Mouse (Mus musculus): ENCODE results near the gene Ccl27a.

Ccl27a gene

DNA sequence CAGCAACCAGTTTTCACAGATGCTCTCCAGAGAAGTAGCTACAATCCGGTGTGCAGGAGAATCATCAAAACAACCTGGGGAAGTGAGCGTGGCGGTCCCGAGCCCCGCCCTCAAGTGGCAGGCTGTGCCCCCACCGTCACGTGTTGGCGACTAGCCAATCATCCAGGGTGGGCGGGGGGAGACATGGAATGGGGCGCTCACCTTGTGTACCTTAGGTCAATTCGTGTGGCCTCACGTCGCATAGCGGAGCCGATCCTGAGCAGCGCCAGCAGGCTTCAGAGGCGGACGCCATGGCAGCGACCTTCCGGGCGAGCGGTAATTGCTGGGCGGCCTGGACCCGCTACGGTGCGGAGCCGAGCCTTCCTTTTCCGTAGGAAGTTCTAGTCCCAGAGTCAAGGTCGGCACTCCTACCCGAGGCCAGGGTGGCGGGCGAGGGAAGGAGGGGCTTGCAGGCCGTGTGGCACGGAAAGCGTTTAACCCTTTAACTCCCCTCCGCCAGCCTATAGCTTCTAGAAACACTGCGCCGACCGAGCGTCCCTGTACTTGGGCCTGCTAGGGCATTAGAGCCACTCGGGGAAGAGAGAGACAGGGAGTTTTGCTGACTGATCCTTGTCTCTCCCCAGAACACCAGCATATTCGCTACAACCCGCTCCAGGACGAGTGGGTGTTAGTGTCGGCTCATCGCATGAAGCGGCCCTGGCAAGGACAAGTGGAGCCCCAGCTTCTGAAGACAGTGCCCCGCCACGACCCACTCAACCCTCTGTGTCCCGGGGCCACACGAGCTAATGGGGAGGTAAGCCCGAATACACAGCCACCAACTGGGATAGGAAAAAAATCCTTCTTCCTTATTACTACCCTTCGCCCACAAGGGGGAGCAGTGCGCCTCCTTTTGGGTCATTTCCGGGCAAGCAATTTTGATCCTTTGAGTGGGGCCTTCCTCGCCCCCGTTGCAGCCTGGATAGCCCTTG is 18.4 kb downstream of the Ccl27a start, which contains the start of gene Sigmar1:
Gene Sigmar1 (minus strand): TSS at position 820 of the 968 bp plus-strand sequence.
- peak; percentile 86 to 87 for DNase-seq (ENCODE audit: low spot score in 2 of 2)

DNA sequence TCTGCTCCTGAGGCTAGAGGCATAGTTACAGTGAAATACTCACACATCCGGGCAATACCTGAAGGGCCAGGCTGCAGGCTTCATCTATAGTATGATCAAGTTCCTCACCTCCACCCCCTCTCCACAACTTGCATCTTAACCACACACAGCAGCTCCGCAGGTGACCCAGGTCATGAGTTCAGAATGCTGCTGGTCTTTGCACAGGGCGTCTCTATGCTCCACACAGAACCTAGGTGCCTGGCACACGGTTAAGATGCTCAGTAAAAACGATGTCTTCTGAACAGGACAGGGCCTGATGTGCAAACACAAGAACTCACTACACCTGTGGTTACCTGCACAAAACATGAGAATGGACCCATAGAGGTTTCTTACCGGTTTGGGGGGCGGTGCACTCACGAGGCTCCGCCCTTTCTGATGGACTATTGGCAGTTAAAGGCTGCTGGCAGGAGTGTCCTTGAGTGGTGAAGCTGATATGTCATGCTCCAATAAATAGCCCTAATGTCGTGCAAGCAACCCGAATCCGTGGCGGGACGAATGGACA is 19.2 kb downstream of the Ccl27a start, which contains the start of gene Galt:
Gene Galt (plus strand): TSS at position 432 of the 541 bp plus-strand sequence.
- DNase-seq (ENCODE audit: low spot score in 2 of 2) = no peak

DNA sequence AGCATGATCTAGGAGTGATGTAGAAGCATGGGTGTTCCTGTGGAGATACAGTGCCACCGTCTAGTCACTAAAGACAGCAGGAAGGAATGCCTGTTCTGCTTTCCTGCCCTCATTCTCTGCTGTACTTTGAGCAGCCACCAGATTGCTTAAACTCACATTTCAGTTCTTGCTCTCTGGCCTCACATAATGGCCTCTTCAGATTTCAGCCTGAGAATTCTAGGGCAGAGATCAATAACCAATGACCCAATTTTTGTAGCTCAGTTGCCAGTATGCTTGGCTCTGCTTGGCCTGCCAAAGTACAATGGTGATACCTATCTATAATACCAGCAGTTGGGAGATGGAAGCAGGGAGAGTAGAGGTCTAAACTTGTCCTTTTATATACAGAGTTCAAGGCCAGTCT is 29.0 kb downstream of the Ccl27a start:
- no peak for DNase-seq (ENCODE audit: low spot score in 2 of 2)

DNA sequence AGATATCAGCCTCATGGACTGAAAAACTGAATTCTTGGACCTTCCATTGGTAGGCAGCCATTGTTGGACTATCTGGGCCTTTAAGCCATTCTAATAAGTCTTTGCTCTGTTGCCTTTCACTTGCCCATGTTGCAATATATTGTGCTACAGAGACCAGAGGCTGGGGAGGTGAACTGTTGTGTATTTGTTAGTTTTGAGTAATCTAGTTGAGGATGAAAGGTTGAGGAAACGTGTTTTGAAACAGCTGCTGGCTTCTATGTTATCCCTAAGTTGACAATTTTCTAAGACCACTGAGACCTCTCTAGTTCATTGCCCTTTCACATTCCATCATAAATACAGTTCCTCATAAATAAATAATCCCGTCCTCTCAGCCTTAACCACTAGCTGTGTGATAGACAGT is 29.9 kb downstream of the Ccl27a start:
- DNase-seq (ENCODE audit: low spot score in 2 of 2) = no peak

DNA sequence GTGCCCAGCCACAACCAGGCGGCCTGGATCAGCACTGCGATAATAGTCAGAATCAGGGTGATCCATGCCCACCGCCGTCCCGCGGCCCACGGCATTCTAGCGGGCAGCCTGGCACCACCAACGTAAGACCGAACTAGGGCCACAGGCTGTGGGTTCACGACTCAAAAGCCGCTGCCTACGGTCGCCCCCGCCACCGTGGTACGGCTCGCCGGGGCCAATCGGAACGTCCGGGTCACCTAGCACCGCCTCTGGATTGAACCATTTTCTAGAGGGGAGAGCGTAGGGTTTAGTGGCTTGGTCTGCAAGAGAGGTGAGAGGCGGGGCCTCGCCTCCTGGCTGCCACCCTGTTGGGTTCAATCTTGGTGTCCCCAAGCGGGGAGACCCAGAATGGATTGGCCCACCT is 32.9 kb downstream of the Ccl27a start:
- DNase-seq (ENCODE audit: low spot score in 2 of 2) = peak; percentile 96

DNA sequence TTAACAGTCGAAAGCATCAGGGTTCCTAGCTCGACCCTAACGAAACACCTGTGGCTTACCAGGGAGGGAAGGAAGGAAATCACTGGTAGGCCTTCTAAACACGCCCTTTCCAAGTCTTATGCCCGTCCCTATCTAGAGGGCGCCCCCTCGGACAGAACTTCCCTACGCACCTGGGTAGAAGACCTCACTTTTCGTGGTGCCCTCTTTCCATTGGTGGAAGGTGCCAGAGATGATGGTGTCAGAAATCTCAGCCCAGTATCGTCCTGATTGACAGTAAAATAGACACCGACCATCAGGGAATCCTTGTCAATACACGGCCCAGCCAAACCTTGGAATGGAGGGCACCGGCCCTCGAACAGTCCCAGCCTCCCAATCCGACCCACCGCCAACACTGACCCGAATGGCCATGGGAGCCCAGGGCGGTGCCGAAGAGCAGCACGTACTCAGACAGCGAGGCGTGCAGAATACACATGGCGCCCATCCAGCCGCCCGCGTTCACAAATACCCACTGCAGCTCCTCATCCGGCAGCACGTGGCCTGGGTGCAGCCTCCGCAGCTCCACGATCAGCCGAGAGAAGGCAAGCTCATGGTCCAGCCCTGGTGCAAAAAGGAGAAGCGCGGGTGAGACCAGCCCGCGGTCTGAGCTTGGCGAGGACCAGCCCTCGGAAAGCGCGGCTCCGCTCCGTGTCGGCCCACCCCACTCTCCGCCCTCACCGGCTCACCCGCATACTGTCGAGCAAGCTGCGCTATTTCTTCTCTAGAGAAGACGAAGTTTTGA is 33.5 kb downstream of the Ccl27a start:
- DNase-seq (ENCODE audit: low spot score in 2 of 2) = no peak

DNA sequence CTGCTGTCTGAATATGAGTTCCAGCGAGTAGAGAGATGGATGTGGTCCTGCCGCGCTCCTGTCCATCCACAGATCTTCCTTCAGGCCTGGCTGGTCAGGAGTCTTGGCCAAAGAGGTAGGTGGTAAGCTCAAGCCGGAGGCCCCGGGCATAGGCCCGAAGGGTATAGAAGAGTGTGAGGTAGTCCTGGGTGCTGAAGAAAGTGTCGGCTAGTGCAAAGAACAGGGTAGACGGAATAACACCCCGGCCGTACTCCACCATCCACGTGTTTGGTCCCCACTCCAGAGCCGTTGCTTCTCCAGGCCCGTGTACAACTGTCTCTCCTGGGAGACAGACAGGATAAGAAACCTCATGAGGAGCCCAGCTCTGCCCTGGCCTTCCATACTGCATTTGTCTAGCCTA is 34.8 kb downstream of the Ccl27a start:
- no peak for DNase-seq (ENCODE audit: low spot score in 2 of 2)

DNA sequence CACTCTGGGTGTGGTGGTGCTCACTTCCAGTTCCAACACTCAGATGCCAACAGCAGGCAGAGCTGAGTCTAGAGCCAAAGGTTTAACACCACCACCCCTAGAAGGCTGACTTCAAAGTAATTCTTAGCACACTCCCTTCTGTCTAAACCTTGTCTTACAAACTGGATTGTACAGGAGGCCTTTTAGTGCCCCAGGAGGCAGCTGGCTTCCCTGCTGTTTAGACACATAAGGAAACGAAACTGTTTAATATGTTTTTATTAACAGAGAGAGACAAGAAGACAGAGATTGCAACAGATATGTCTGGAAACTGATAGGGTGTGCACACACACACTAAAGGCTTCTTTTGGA is 35.8 kb downstream of the Ccl27a start:
- DNase-seq (ENCODE audit: low spot score in 2 of 2) = no peak

DNA sequence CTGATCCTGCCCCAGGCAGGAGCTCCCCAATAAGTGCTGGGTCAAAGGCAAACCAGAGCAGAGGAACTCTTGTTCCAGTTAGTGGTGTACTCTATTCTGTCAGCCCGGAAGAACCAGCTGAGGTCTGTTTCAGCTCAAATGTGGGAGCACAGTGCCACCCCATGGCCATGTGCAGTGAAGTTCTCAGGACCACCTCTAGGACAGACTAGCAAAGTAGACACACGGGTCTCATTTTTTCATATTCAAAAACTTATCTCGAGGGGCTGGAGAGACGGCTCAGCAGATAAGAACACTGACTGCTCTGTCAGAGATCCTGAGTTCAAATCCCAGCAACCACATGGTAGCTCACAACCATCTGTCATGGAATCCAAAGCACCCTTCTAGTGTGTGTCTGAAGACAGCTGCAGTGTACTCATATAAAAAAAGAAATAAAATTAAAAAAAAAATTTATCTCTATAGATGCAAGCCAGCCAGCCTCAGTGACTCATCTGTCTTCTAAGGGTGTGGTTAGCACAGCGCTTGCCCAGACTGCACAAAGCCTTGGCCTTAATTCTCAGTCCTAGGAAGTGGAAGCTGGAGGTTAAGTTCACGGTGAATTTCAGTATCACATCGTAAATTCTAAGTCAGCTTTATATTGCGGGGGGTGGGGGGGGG is 36.3 kb downstream of the Ccl27a start:
- peak; percentile 55 to 70 for DNase-seq (ENCODE audit: low spot score in 2 of 2)

DNA sequence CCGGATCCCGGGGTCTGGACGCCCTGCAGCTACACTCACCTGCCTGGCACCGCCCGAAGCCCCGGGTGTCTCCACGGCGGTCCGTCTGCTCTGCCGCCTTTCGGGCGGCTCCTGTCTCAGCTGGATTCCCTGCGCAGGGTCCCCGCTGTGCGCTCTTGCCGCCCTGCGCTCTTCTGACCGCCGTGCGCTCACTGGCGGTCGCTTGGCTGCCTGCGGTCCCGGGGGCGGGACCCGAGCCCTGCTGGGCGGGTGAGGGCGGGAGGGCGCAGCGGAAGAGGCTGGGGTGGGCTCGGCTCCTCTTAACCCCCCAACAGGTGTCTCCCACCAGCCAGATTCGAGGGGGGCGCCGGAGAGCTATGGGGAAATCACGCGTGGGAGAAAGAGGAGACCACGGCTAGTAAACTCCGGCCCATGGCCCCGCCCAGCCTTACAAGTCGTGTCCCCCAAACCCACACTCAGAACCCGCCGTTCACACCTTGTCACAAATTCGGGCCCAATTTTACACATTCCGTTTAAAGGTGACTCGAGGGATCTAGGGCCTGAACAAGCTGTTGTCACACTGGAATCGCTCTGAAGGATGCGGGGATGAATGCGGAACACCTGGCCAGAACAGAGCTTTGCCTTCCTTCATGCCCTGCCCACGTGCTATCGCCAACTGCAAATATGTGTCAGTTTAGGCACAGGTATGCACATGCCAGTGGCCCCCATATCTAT is 42.8 kb downstream of the Ccl27a start, which contains the start of gene Arid3c:
Gene Arid3c (minus strand): TSS at position 91 of the 714 bp plus-strand sequence.
- no peak for DNase-seq (ENCODE audit: low spot score in 2 of 2)

DNA sequence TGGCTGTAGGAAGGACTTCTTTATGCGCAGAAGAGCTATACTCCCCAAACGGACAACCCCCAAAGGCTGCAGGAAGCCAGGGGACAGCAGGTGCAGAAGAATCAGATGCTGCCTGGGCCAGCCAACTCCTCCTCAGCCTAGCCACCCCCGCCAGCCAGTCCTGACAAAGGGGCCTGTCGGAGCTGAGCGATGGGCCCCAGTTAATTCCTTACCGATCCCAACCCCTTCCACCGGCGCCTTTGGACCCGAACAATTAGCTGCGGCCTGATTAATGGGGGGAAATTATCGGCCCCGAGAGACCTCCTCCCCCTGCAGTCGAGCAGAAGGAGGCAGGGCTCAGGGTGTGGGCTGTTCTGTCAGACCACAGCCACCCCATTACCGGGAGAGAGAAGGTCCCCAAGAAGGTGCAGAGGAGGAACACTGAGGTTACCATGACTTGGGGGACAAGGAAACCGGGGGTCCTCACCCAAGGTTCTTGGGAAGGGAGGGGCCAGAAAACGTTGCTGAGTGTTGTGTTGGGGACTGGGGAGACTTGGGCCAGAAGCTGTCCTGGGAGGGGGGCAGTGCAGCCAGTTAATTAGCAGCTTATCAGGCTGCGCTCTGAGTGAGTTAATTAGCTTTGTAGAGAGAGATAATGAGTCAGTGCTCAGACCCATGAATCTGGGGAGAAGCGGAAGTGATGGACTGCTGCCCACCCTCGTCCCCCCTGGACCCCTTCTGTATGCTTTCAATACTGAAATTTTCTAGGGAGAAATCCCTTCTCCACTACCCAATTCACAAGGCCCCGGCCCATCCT is 47.0 kb downstream of the Ccl27a start:
- DNase-seq (ENCODE audit: low spot score in 2 of 2) = no peak

DNA sequence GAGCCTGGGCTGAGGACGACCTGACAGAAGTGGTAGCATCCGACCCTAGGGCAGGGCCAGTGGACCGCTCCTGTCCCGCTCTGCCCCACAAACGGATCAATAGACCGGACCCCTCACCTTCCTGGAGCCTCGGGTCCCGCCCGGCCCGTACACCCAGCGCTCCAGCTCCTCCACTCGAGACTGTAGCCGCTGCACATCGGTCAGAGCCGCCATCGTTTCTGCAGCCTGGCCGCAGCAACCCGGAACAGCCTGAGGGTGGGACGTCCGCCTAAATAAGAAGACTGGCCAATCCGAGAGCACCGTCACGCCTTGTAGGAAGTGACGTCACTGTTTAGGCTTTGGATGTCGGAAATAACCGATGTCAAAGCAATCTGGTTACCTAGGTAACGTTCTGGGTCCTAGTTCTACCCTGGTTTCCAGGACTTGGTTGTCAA is 51.1 kb downstream of the Ccl27a start, which contains the start of gene Dctn3:
Gene Dctn3 (minus strand): TSS at position 253 of the 434 bp plus-strand sequence.
- peak; percentile 94 to 95 for DNase-seq (ENCODE audit: low spot score in 2 of 2)
